Mouse (Mus musculus): ENCODE results near the gene Parp14.

Parp14 gene

GRCm38 (mm10) chr16:35862057-35862456 is 9.3 kb downstream of the Parp14 start:
- no peak overlapping the region for H3K4me3 ChIP-seq (replicated peaks; ENCODE audit: low read length)
- peaks cover 3% of the 10 kb centered on the region; the same call in 1 of the 2 replicates for H3K9me3 ChIP-seq (ENCODE audit: low read length)
- TF ChIP-seq POU5F1 (IDR thresholded peaks at IDR 0.05; ENCODE audit: borderline replicate concordance, low read length) (no peak), CTCF (conservative IDR thresholded peaks at IDR 0.05; ENCODE audit: low read length) (peak; percentile 93)
- H3K4me1 ChIP-seq (replicated peaks; ENCODE audit: low read depth, low read length) = peaks cover 41% of the 10 kb centered on the region
- H3K27me3 ChIP-seq (ENCODE audit: insufficient read depth, low read length) = no peaks in the 10 kb centered on the region; the same call in 1 of the 2 replicates
- peaks cover 4% of the 10 kb centered on the region; the same call in 1 of the 2 replicates for H3K36me3 ChIP-seq (ENCODE audit: insufficient read depth, low read length)

DNA sequence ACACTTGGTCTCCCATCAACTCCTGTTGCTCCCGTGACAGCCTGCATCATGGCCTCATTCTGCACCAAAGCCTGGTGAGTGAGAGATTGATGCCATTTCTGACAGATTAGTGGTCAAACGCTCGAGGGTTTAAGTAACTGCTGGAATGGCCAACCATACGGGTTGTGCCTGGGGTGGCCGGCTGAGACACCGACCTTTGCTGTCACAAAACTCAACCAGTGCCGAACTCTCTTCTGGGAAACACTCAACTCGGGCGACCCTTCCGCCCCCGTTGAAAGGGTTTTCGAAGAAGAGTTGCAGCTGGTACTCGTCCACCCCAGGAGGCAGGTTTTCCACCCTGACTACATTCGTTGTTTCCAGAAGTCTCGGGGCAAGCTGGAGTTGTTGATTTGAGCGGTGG is 11.1 kb downstream of the Parp14 start:
- Histone ChIP-seq H3K36me3 (ENCODE audit: insufficient read depth, low read length) (peaks cover 4% of the 10 kb centered on the region; the same call in 1 of the 2 replicates), H3K9me3 (ENCODE audit: low read length) (peaks cover 3% of the 10 kb centered on the region; the same call in 1 of the 2 replicates), H3K4me1 (replicated peaks; ENCODE audit: low read depth, low read length) (peaks cover 38% of the 10 kb centered on the region), H3K27me3 (ENCODE audit: insufficient read depth, low read length) (no peaks in the 10 kb centered on the region; the same call in 1 of the 2 replicates), H3K4me3 (replicated peaks; ENCODE audit: low read length) (no peak overlapping the region)
- TF ChIP-seq NANOG (IDR thresholded peaks at IDR 0.05; ENCODE audit: borderline replicate concordance, low read length) = no peak
- no peak for TF ChIP-seq CTCF (conservative IDR thresholded peaks at IDR 0.05; ENCODE audit: low read length)
- no peak for TF ChIP-seq POU5F1 (IDR thresholded peaks at IDR 0.05; ENCODE audit: borderline replicate concordance, low read length)

GRCm38 (mm10) chr16:35856766-35857165 is 14.6 kb downstream of the Parp14 start:
- H3K4me1 ChIP-seq (replicated peaks; ENCODE audit: low read depth, low read length) = peaks cover 37% of the 10 kb centered on the region
- peaks cover 3% of the 10 kb centered on the region; the same call in 1 of the 2 replicates for H3K9me3 ChIP-seq (ENCODE audit: low read length)
- no peak for TF ChIP-seq CTCF (conservative IDR thresholded peaks at IDR 0.05; ENCODE audit: low read length)
- TF ChIP-seq NANOG (IDR thresholded peaks at IDR 0.05; ENCODE audit: borderline replicate concordance, low read length) = no peak
- no peak for TF ChIP-seq POU5F1 (IDR thresholded peaks at IDR 0.05; ENCODE audit: borderline replicate concordance, low read length)
- no peaks in the 10 kb centered on the region for H3K36me3 ChIP-seq (ENCODE audit: insufficient read depth, low read length)
- H3K4me3 ChIP-seq (replicated peaks; ENCODE audit: low read length) = no peak overlapping the region
- no peaks in the 10 kb centered on the region; the same call in 1 of the 2 replicates for H3K27me3 ChIP-seq (ENCODE audit: insufficient read depth, low read length)

GRCm38 (mm10) chr16:35855846-35856245 is 15.5 kb downstream of the Parp14 start:
- Histone ChIP-seq H3K27me3 (ENCODE audit: insufficient read depth, low read length) (no peaks in the 10 kb centered on the region; the same call in 1 of the 2 replicates), H3K4me3 (replicated peaks; ENCODE audit: low read length) (no peak overlapping the region), H3K4me1 (replicated peaks; ENCODE audit: low read depth, low read length) (peaks cover 28% of the 10 kb centered on the region), H3K36me3 (ENCODE audit: insufficient read depth, low read length) (no peaks in the 10 kb centered on the region), H3K9me3 (ENCODE audit: low read length) (no peaks in the 10 kb centered on the region)
- TF ChIP-seq NANOG (IDR thresholded peaks at IDR 0.05; ENCODE audit: borderline replicate concordance, low read length) (no peak), POU5F1 (IDR thresholded peaks at IDR 0.05; ENCODE audit: borderline replicate concordance, low read length) (no peak), CTCF (conservative IDR thresholded peaks at IDR 0.05; ENCODE audit: low read length) (no peak)

DNA sequence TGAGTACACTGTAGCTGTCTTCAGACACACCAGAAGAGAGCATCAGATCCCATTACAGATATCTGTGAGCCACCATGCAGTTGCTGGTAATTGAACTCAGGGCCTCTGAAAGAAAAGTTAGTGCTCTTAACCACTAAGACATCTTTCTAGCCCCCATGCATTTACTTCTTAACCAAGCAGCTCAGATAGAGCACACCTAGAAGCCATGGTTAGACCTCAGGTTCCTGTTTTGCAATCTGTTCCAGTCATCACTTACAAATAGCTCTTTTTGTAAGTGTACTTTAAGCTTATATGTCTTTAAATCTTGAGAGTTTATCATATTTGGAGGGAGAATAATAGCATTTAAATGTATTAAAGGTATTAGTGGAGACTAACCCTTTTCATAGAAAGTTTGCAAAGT is 24.2 kb downstream of the Parp14 start:
- TF ChIP-seq POU5F1 (IDR thresholded peaks at IDR 0.05; ENCODE audit: borderline replicate concordance, low read length) = no peak
- no peak for TF ChIP-seq NANOG (IDR thresholded peaks at IDR 0.05; ENCODE audit: borderline replicate concordance, low read length)
- TF ChIP-seq CTCF (conservative IDR thresholded peaks at IDR 0.05; ENCODE audit: low read length) = no peak
- Histone ChIP-seq H3K9me3 (ENCODE audit: low read length) (peaks cover 5% of the 10 kb centered on the region; the same call in 1 of the 2 replicates), H3K4me1 (replicated peaks; ENCODE audit: low read depth, low read length) (peaks cover 5% of the 10 kb centered on the region), H3K36me3 (ENCODE audit: insufficient read depth, low read length) (peaks cover 6% of the 10 kb centered on the region; the same call in 1 of the 2 replicates), H3K4me3 (replicated peaks; ENCODE audit: low read length) (no peak overlapping the region), H3K27me3 (ENCODE audit: insufficient read depth, low read length) (no peaks in the 10 kb centered on the region)

GRCm38 (mm10) chr16:35839680-35840079 is 31.7 kb downstream of the Parp14 start:
- no peaks in the 10 kb centered on the region for H3K27me3 ChIP-seq (ENCODE audit: insufficient read depth, low read length)
- H3K9me3 ChIP-seq (ENCODE audit: low read length) = no peaks in the 10 kb centered on the region
- TF ChIP-seq POU5F1 (IDR thresholded peaks at IDR 0.05; ENCODE audit: borderline replicate concordance, low read length) (peak; percentile 80), CTCF (conservative IDR thresholded peaks at IDR 0.05; ENCODE audit: low read length) (peak; percentile 82), NANOG (IDR thresholded peaks at IDR 0.05; ENCODE audit: borderline replicate concordance, low read length) (no peak)
- peaks cover 6% of the 10 kb centered on the region; the same call in 1 of the 2 replicates for H3K36me3 ChIP-seq (ENCODE audit: insufficient read depth, low read length)
- H3K4me1 ChIP-seq (replicated peaks; ENCODE audit: low read depth, low read length) = peaks cover 17% of the 10 kb centered on the region
- H3K4me3 ChIP-seq (replicated peaks; ENCODE audit: low read length) = no peak overlapping the region

DNA sequence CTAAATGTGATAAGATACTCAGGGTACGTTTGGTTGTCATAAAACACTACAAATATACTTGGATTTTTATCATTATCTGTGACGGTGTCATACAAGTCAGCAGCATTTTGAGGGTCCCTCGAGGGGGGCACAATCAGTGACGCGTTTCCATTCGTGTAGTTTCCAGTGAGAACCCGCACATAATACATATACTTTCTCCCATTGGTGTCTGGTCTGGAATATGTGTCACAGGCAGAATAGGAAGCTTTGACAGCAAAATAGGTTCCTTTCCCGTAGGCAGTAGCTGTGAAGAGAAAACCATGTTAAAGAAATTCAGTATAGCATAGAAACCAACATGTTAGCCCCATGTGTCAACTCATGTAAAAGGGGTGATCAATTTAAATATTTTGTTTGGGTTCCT is 36.7 kb downstream of the Parp14 start:
- H3K36me3 ChIP-seq (ENCODE audit: insufficient read depth, low read length) = peaks cover 1% of the 10 kb centered on the region; the same call in 1 of the 2 replicates

DNA sequence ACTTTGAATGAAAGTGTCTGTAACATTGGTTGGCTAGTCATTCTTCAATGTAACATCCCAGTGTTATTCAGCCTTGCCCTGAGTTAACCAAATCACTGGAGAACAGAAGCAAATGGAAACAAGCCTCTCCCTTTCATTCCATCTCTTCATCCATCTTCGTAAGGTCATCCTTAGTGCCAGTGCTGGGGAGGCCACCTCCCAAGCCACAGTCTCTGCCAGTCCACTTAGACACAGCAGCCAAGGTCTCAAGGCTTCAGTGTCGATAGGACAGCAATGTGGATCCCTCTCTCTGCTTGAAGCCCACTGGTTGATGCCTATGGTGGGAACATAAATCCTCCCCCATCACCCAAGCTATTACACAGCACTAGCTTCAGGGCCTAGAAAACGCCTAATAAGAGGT is 38.4 kb downstream of the Parp14 start:
- H3K4me1 ChIP-seq (replicated peaks; ENCODE audit: low read depth, low read length) = peaks cover 11% of the 10 kb centered on the region
- H3K9me3 ChIP-seq (ENCODE audit: low read length) = peaks cover 11% of the 10 kb centered on the region

More for the DNA sequence above, 36.7 kb downstream of the Parp14 start:
- no peak overlapping the region for H3K4me3 ChIP-seq (replicated peaks; ENCODE audit: low read length)
- no peak for TF ChIP-seq NANOG (IDR thresholded peaks at IDR 0.05; ENCODE audit: borderline replicate concordance, low read length)
- no peak for TF ChIP-seq CTCF (conservative IDR thresholded peaks at IDR 0.05; ENCODE audit: low read length)
- TF ChIP-seq POU5F1 (IDR thresholded peaks at IDR 0.05; ENCODE audit: borderline replicate concordance, low read length) = no peak
- H3K27me3 ChIP-seq (ENCODE audit: insufficient read depth, low read length) = no peaks in the 10 kb centered on the region
- peaks cover 7% of the 10 kb centered on the region for H3K4me1 ChIP-seq (replicated peaks; ENCODE audit: low read depth, low read length)
- H3K9me3 ChIP-seq (ENCODE audit: low read length) = 0 out of 2 replicates have a peak, but pooled peaks cover 5% of the 10 kb centered on the region

GRCm38 (mm10) chr16:35829999-35830398 is 41.3 kb downstream of the Parp14 start:
- H3K4me1 ChIP-seq (replicated peaks; ENCODE audit: low read depth, low read length) = peaks cover 11% of the 10 kb centered on the region
- peaks cover 45% of the 10 kb centered on the region for H3K36me3 ChIP-seq (ENCODE audit: insufficient read depth, low read length)
- no peak overlapping the region for H3K4me3 ChIP-seq (replicated peaks; ENCODE audit: low read length)
- peaks cover 39% of the 10 kb centered on the region for H3K9me3 ChIP-seq (ENCODE audit: low read length)
- no peaks in the 10 kb centered on the region for H3K27me3 ChIP-seq (ENCODE audit: insufficient read depth, low read length)
- TF ChIP-seq CTCF (conservative IDR thresholded peaks at IDR 0.05; ENCODE audit: low read length) (no peak), POU5F1 (IDR thresholded peaks at IDR 0.05; ENCODE audit: borderline replicate concordance, low read length) (no peak), NANOG (IDR thresholded peaks at IDR 0.05; ENCODE audit: borderline replicate concordance, low read length) (peak; percentile 30; the same call in 1 of the 2 replicates)

More for the DNA sequence above, 38.4 kb downstream of the Parp14 start:
- peaks cover 15% of the 10 kb centered on the region for H3K36me3 ChIP-seq (ENCODE audit: insufficient read depth, low read length)
- H3K27me3 ChIP-seq (ENCODE audit: insufficient read depth, low read length) = no peaks in the 10 kb centered on the region
- TF ChIP-seq CTCF (conservative IDR thresholded peaks at IDR 0.05; ENCODE audit: low read length) (no peak), POU5F1 (IDR thresholded peaks at IDR 0.05; ENCODE audit: borderline replicate concordance, low read length) (no peak), NANOG (IDR thresholded peaks at IDR 0.05; ENCODE audit: borderline replicate concordance, low read length) (no peak)
- H3K4me3 ChIP-seq (replicated peaks; ENCODE audit: low read length) = no peak overlapping the region

Measured in E14TG2a.4 (cell line).